Mouse (Mus musculus) CH12.LX (cell line): Measurements from ENCODE around the gene Supt7l. TPM values are rescaled to one million over a fixed set of nuclear protein-coding genes. Genes with fewer than 3 reads are reported as not detected.

Experiments used
- DNase-seq: peaks from one replicate; pipeline ENCODE4 v3.0.0-alpha.2; 2013; ENCODE audit errors: extremely low read depth
- H3K27ac ChIP-seq: 2 replicates; pipeline ENCODE4 v1.5.1; 2012; ENCODE audit warnings: low read depth, mild to moderate bottlenecking, control low read depth, moderate library complexity; ENCODE audit not compliant: insufficient read depth
- H3K27me3 ChIP-seq: replicated peaks from 2 replicates; pipeline ENCODE3; 2012; ENCODE audit warnings: inconsistent platforms
- H3K36me3 ChIP-seq, 2 experiments: replicated peaks in 1 of 2; 2 replicates each; pipeline versions ENCODE3 to v1.6.1; 2012; ENCODE audit warnings: inconsistent platforms in 1 of 2, low read length in 1 of 2, mild to moderate bottlenecking in 1 of 2, mixed read lengths in 1 of 2, moderate library complexity in 1 of 2; ENCODE audit not compliant: control insufficient read depth in 1 of 2, insufficient read depth in 1 of 2
- H3K4me1 ChIP-seq, 2 experiments: 2 replicates each; pipeline ENCODE4 v1.6.1; 2012; ENCODE audit warnings: inconsistent platforms in 1 of 2, moderate library complexity in 1 of 2; ENCODE audit not compliant: insufficient read depth in 2 of 2, control insufficient read depth in 1 of 2
- H3K4me2 ChIP-seq: 2 replicates; pipeline ENCODE4 v1.6.1; 2012; ENCODE audit warnings: low read depth, mild to moderate bottlenecking, control low read depth; ENCODE audit not compliant: poor library complexity, insufficient read depth, severe bottlenecking
- H3K4me3 ChIP-seq, 3 experiments: fragments of 150-350 bp in 1 of 3; sonication (generic) in 1 of 3; replicated peaks in 1 of 3; 2 replicates each; pipeline versions ENCODE3 to v1.5.1; 2011 to 2012; ENCODE audit warnings: low read depth in 2 of 3, low read length in 2 of 3, mild to moderate bottlenecking in 2 of 3, moderate library complexity in 2 of 3, control low read depth in 1 of 3, improper control_type of control experiment in 1 of 3, inconsistent platforms in 1 of 3, mixed read lengths in 1 of 3; ENCODE audit not compliant: poor library complexity in 1 of 3
- H3K79me2 ChIP-seq: replicated peaks from 2 replicates; pipeline ENCODE4 v1.6.1; 2012; ENCODE audit warnings: mild to moderate bottlenecking, moderate library complexity; ENCODE audit not compliant: control insufficient read depth, poor library complexity, insufficient read depth, severe bottlenecking; ENCODE audit errors: extremely low read depth
- H3K9ac ChIP-seq: 2 replicates; pipeline ENCODE4 v1.6.1; 2012; ENCODE audit warnings: low read depth, mild to moderate bottlenecking, control low read depth, moderate library complexity; ENCODE audit not compliant: insufficient read depth
- H3K9me3 ChIP-seq: replicated peaks from 2 replicates; pipeline ENCODE3; 2012; ENCODE audit warnings: low read length, inconsistent platforms, mixed read lengths
- BHLHE40 ChIP-seq: IDR thresholded peaks from 2 replicates; pipeline ENCODE4 v1.6.1; 2011; ENCODE audit warnings: mild to moderate bottlenecking, low read depth, low read length, improper control_type of control experiment
- CHD1 ChIP-seq: IDR thresholded peaks from 2 replicates; pipeline ENCODE4 v1.6.1; 2012; ENCODE audit warnings: low read depth, low read length, improper control_type of control experiment, inconsistent platforms
- CHD2 ChIP-seq: IDR thresholded peaks from 2 replicates; pipeline ENCODE4 v1.6.1; 2011; ENCODE audit warnings: low read length, improper control_type of control experiment
- ELF1 ChIP-seq: IDR thresholded peaks from 2 replicates; pipeline ENCODE4 v1.6.1; 2014; ENCODE audit warnings: low read depth, mild to moderate bottlenecking, inconsistent platforms, low read length, improper control_type of control experiment
- EP300 ChIP-seq: IDR thresholded peaks from 2 replicates; pipeline ENCODE4 v1.6.1; 2011; ENCODE audit warnings: low read length, improper control_type of control experiment
- GABPA ChIP-seq: IDR thresholded peaks from 2 replicates; pipeline ENCODE4 v1.6.1; 2012; ENCODE audit warnings: low read depth, low read length, improper control_type of control experiment, inconsistent platforms; ENCODE audit not compliant: insufficient replicate concordance
- HCFC1 ChIP-seq: IDR thresholded peaks from 2 replicates; pipeline ENCODE4 v1.6.1; 2012; ENCODE audit warnings: low read depth, mild to moderate bottlenecking, inconsistent platforms, low read length, improper control_type of control experiment
- JUN ChIP-seq: IDR thresholded peaks from 2 replicates; pipeline ENCODE4 v1.6.1; 2011; ENCODE audit warnings: low read depth, mild to moderate bottlenecking, low read length, improper control_type of control experiment, moderate library complexity; ENCODE audit not compliant: insufficient read depth
- KAT2A ChIP-seq: IDR thresholded peaks from 2 replicates; pipeline ENCODE4 v1.6.1; 2012; ENCODE audit warnings: low read length, improper control_type of control experiment, inconsistent platforms; ENCODE audit not compliant: insufficient replicate concordance
- MAX ChIP-seq: IDR thresholded peaks from 2 replicates; pipeline ENCODE4 v1.6.1; 2011; ENCODE audit warnings: low read length, improper control_type of control experiment
- MEF2A ChIP-seq: IDR thresholded peaks from 2 replicates; pipeline ENCODE4 v1.6.1; 2014; ENCODE audit warnings: low read depth, mild to moderate bottlenecking, inconsistent platforms, low read length, improper control_type of control experiment, borderline replicate concordance
- MXI1 ChIP-seq: IDR thresholded peaks from 2 replicates; pipeline ENCODE4 v1.6.1; 2011; ENCODE audit warnings: mild to moderate bottlenecking, low read depth, low read length, improper control_type of control experiment
- NELFE ChIP-seq: IDR thresholded peaks from 2 replicates; pipeline ENCODE4 v1.6.1; 2011; ENCODE audit warnings: low read depth, low read length, improper control_type of control experiment
- PAX5 ChIP-seq: IDR thresholded peaks from 2 replicates; pipeline ENCODE4 v1.6.1; 2012; ENCODE audit warnings: low read length, inconsistent platforms, mixed read lengths
- POLR2AphosphoS2 ChIP-seq: IDR thresholded peaks from 2 replicates; pipeline ENCODE4 v1.6.1; 2011; ENCODE audit warnings: low read depth, low read length, improper control_type of control experiment
- RAD21 ChIP-seq: IDR thresholded peaks from 2 replicates; pipeline ENCODE4 v1.6.1; 2011; ENCODE audit warnings: low read depth, mild to moderate bottlenecking, low read length, improper control_type of control experiment, moderate library complexity
- RCOR1 ChIP-seq: conservative IDR thresholded peaks from 2 replicates; pipeline ENCODE4 v1.6.1; 2012; ENCODE audit warnings: low read depth, mild to moderate bottlenecking, inconsistent platforms, low read length, improper control_type of control experiment
- SIN3A ChIP-seq: IDR thresholded peaks from 2 replicates; pipeline ENCODE4 v1.6.1; 2012; ENCODE audit warnings: low read length, improper control_type of control experiment, inconsistent platforms
- SMC3 ChIP-seq: IDR thresholded peaks from 2 replicates; pipeline ENCODE4 v1.6.1; 2011; ENCODE audit warnings: low read depth, low read length, improper control_type of control experiment
- TCF12 ChIP-seq: IDR thresholded peaks from 2 replicates; pipeline ENCODE4 v1.6.1; 2014; ENCODE audit warnings: low read depth, mild to moderate bottlenecking, inconsistent platforms, low read length, improper control_type of control experiment
- USF2 ChIP-seq: conservative IDR thresholded peaks from 2 replicates; pipeline ENCODE4 v1.6.1; 2011; ENCODE audit warnings: low read depth, low read length, improper control_type of control experiment
- ZKSCAN1 ChIP-seq: IDR thresholded peaks from 2 replicates; pipeline ENCODE4 v1.6.1; 2012; ENCODE audit warnings: low read depth, inconsistent platforms, low read length, improper control_type of control experiment, borderline replicate concordance
- ZMIZ1 ChIP-seq: IDR thresholded peaks from 2 replicates; pipeline ENCODE4 v1.6.1; 2012; ENCODE audit warnings: low read depth, mild to moderate bottlenecking, inconsistent platforms, low read length, improper control_type of control experiment
- ZNF384 ChIP-seq: IDR thresholded peaks from 2 replicates; pipeline ENCODE4 v1.6.1; 2012; ENCODE audit warnings: low read depth, low read length, improper control_type of control experiment, inconsistent platforms
- dilution Hi-C: fragments of 300-500 bp; cut with MboI; formaldehyde crosslinking; loops from 2 replicates; pipeline ENCODE4 v1.14.3; 2020; ENCODE audit warnings: low sequenced_read_pairs; ENCODE audit not compliant: extremely low pct_unique_long_range_greater_than_20kb, extremely low pct_ligation_motif_present
- in situ Hi-C: fragments of 300-500 bp; cut with MboI; formaldehyde crosslinking; loops from 3 replicates; pipeline ENCODE4 v1.14.3; 2019; ENCODE audit warnings: low sequenced_read_pairs, low pct_ligation_motif_present, low pct_unique_long_range_greater_than_20kb, mixed read lengths
- polyA plus RNA-seq: library from polyadenylated mRNA; unstranded; fragments of >175 nt; gene quantifications from 2 replicates; pipeline ENCODE4 v1.2.1, GENCODE M21; 2012; ENCODE audit warnings: low read depth; ENCODE audit not compliant: insufficient read length
- total RNA-seq, 2 experiments: library from RNA; depleted of rRNA; stranded (reverse); fragments of 300-350 nt in 1 of 2; fragments of >200 nt in 1 of 2; gene quantifications; 2 replicates each; pipeline ENCODE4 v1.2.3; 2012 to 2014

Supt7l gene
- total and polyA plus RNA-seq, 3 experiments, result 12.8 to 16.8 (median 16.2) TPM

GRCm38 (mm10) chr5:31485440-31485839, 42.2 kb downstream of the Supt7l start, which contains the start of gene 4930548H24Rik:
Gene 4930548H24Rik, plus strand, starts transcription at chr5:31485740.
- no peaks in the 10 kb centered on the region for H3K79me2 ChIP-seq
- in situ Hi-C loops, result no loop called here
- TF ChIP-seq KAT2A (no peak), SMC3 (no peak), ZMIZ1 (no peak), EP300 (no peak), RAD21 (no peak), HCFC1 (no peak), PAX5 (no peak), CHD2 (no peak), POLR2AphosphoS2 (no peak)
- TF ChIP-seq, all 38 proteins: peak for 0
- Histone ChIP-seq H3K4me1 (peaks cover 0 to 2% of the 10 kb centered on the region in 2 experiments; a peak in 1 of 4 replicates), H3K4me3 (no peak within 1 kb of the TSS), H3K9me3 (no peaks in the 10 kb centered on the region), H3K9ac (no peak within 1 kb of the TSS), H3K36me3 (peaks cover 11 to 31% of the 10 kb centered on the region in 2 experiments), H3K4me2 (no peak within 1 kb of the TSS), H3K27me3 (no peaks in the 10 kb centered on the region), H3K27ac (no peak within 1 kb of the TSS)
- dilution Hi-C loops, result no loop called here
- no peak for DNase-seq

- Histone ChIP-seq H3K79me2 (no peaks in the 10 kb centered on the region), H3K27ac (no peak overlapping the region), H3K4me2 (no peak overlapping the region), H3K36me3 (peaks cover 42 to 79% of the 10 kb centered on the region in 2 experiments), H3K27me3 (no peaks in the 10 kb centered on the region), H3K9ac (no peak overlapping the region), H3K4me3 (no peak overlapping the region), H3K9me3 (no peaks in the 10 kb centered on the region), H3K4me1 (no peaks in the 10 kb centered on the region)
- TF ChIP-seq MXI1 (no peak), HCFC1 (no peak), MAX (no peak), ELF1 (no peak), CHD1 (no peak), ZKSCAN1 (no peak), MEF2A (no peak), ZNF384 (no peak), BHLHE40 (no peak), NELFE (no peak), RCOR1 (no peak), USF2 (no peak), GABPA (no peak), JUN (no peak), POLR2AphosphoS2 (no peak), SIN3A (no peak), TCF12 (no peak)
- dilution Hi-C loops (no loop called here), in situ Hi-C loops (no loop called here)
- no peak for DNase-seq
These were observed 47.1 kb downstream of the Supt7l start for GRCm38 (mm10) chr5:31480536-31480935.
